ENCODE assay signal across 8 mouse cellular contexts in the genomic region with DNA sequence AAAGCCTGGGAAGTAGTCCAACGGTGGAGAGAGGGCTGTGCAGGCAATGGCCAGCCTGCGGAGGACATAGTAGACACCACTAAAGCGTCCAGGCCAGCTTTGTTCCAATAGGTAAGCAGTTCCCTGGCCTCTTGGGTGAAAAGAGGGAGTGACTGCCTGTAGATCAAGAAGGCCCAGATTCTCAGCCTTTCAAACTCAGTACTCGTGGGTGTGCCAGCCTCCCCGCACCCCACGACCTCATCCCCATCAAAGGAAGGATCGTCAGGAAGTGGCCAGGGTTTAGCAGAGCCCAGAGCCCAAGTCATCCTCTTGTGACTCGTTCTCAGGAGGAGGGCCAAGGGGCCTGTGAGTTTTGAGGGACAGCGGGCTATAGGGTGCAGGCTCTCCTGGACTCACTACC. TPM values are rescaled to one million over a fixed set of nuclear protein-coding genes. Genes with fewer than 3 reads are reported as not detected.
DNase-seq lines count a peak whose midpoint lies in the region; ATAC-seq and TF ChIP-seq lines count a peak whose summit lies in the region.
"Had no signal": no experiment of that assay in that cellular context is flagged by ENCODE, and none has a peak within 500 bp of the region (broad histone marks: within the 10 kb centered on the region; RNA-seq: fewer than 3 reads in every experiment).

No protein-coding gene starts in this region.

- H3K9me3 ChIP-seq in lung, embryonic 16.5 days (ENCODE audit: control insufficient read depth, low read length), result no peaks in the 10 kb centered on the region
- no peaks in the 10 kb centered on the region for H3K9me3 ChIP-seq in forebrain, embryonic 12.5 days
- H3K9me3 ChIP-seq in intestine, postnatal 0 days (ENCODE audit: control insufficient read depth), result no peaks in the 10 kb centered on the region
- H3K9me3 ChIP-seq in stomach, embryonic 14.5 days (ENCODE audit: control insufficient read depth, low read depth, low read length), result no peaks in the 10 kb centered on the region

- H3K4me3 ChIP-seq in lung, embryonic 16.5 days (ENCODE audit: low read length), result peak overlapping the region; percentile 97; the same call in 1 of the 2 replicates
- peak overlapping the region; percentile 98 for H3K4me3 ChIP-seq in forebrain, embryonic 12.5 days (replicated peaks)
- no peak overlapping the region for H3K4me3 ChIP-seq in intestine, postnatal 0 days (ENCODE audit: low read depth, low read length)
- peak overlapping the region; percentile 85; the same call in 1 of the 2 replicates for H3K4me3 ChIP-seq in stomach, embryonic 14.5 days (ENCODE audit: low read depth, low read length)

- no peak for ATAC-seq in lung, embryonic 16.5 days (ENCODE audit: low read depth)
- ATAC-seq in forebrain, embryonic 12.5 days (ENCODE audit: low FRiP score), result no peak
- ATAC-seq in intestine, postnatal 0 days, result no peak
- ATAC-seq in stomach, embryonic 14.5 days (ENCODE audit: insufficient number of reproducible peaks, insufficient read depth, low FRiP score, low read depth), result no peak

- H3K36me3 ChIP-seq in lung, embryonic 16.5 days (ENCODE audit: control insufficient read depth, insufficient read depth, low read length), result peaks cover 6% of the 10 kb centered on the region; the same call in 1 of the 2 replicates
- peaks cover 37% of the 10 kb centered on the region for H3K36me3 ChIP-seq in forebrain, embryonic 12.5 days (replicated peaks)
- peaks cover 3% of the 10 kb centered on the region; the same call in 1 of the 2 replicates for H3K36me3 ChIP-seq in intestine, postnatal 0 days (ENCODE audit: control insufficient read depth, insufficient read depth)
- H3K36me3 ChIP-seq in stomach, embryonic 14.5 days (ENCODE audit: control insufficient read depth, insufficient read depth, low read length), result peaks cover 8% of the 10 kb centered on the region; the same call in 1 of the 2 replicates

- TF ChIP-seq CTCF in intestine, postnatal 0 days (IDR thresholded peaks at IDR 0.05; ENCODE audit: low read depth), result no peak

- H3K27me3 ChIP-seq in lung, embryonic 16.5 days (ENCODE audit: control insufficient read depth, insufficient read depth, low read depth, low read length), result no peaks in the 10 kb centered on the region
- H3K27me3 ChIP-seq in forebrain, embryonic 12.5 days, result no peaks in the 10 kb centered on the region
- H3K27me3 ChIP-seq in intestine, postnatal 0 days (replicated peaks; ENCODE audit: control insufficient read depth, insufficient read depth, low read length), result peaks cover 23% of the 10 kb centered on the region; the same call in 1 of the 2 replicates
- H3K27me3 ChIP-seq in stomach, embryonic 14.5 days (ENCODE audit: control insufficient read depth, insufficient read depth, low read length), result no peaks in the 10 kb centered on the region

- H3K27ac ChIP-seq in lung, embryonic 16.5 days (ENCODE audit: low read length), result no peak overlapping the region
- H3K27ac ChIP-seq in forebrain, embryonic 12.5 days, result peak overlapping the region; percentile 97; the same call in 1 of the 2 replicates
- H3K27ac ChIP-seq in intestine, postnatal 0 days (ENCODE audit: low read depth, low read length), result no peak overlapping the region
- H3K27ac ChIP-seq in stomach, embryonic 14.5 days (ENCODE audit: low read length), result no peak overlapping the region

- peaks cover 14% of the 10 kb centered on the region for H3K4me1 ChIP-seq in lung, embryonic 16.5 days (replicated peaks; ENCODE audit: control insufficient read depth, insufficient read depth, low read length)
- H3K4me1 ChIP-seq in forebrain, embryonic 12.5 days, result peaks cover 21% of the 10 kb centered on the region
- H3K4me1 ChIP-seq in intestine, postnatal 0 days (replicated peaks; ENCODE audit: control insufficient read depth, insufficient read depth, low read length), result no peaks in the 10 kb centered on the region
- H3K4me1 ChIP-seq in stomach, embryonic 14.5 days (ENCODE audit: control insufficient read depth, insufficient read depth, low read length), result peaks cover 10% of the 10 kb centered on the region; the same call in 1 of the 2 replicates

- DNase-seq in lung, postnatal 25 days (ENCODE audit: low spot score), result no peak
- no peak for DNase-seq in layer of hippocampus, postnatal 36 days
- no peak for DNase-seq in gastrocnemius, postnatal 10 days
- DNase-seq: kidney, postnatal 25 days had no signal

- 58% methylated on average over 9 of the region's 9 CpGs for WGBS in lung, embryonic 16.5 days
- 72% methylated on average over 9 of the region's 9 CpGs for WGBS in forebrain, embryonic 12.5 days
- WGBS in intestine, postnatal 0 days, result 64% methylated on average over 9 of the region's 9 CpGs
- 59% methylated on average over 9 of the region's 9 CpGs for WGBS in stomach, embryonic 14.5 days

- peak overlapping the region; percentile 79 for H3K4me2 ChIP-seq in lung, embryonic 16.5 days (ENCODE audit: low read depth, low read length)
- peak overlapping the region; percentile 68 for H3K4me2 ChIP-seq in forebrain, embryonic 12.5 days
- H3K4me2 ChIP-seq in intestine, postnatal 0 days (replicated peaks; ENCODE audit: low read depth), result peak overlapping the region; percentile 93; the same call in 1 of the 2 replicates
- H3K4me2 ChIP-seq in stomach, embryonic 14.5 days (replicated peaks; ENCODE audit: low read depth, low read length), result peak overlapping the region; percentile 65

- peak overlapping the region; percentile 92 for H3K9ac ChIP-seq in lung, embryonic 16.5 days (ENCODE audit: low read length)
- peak overlapping the region; percentile 99 for H3K9ac ChIP-seq in forebrain, embryonic 12.5 days
- 0 out of 2 replicates have a peak overlapping the region, but pooled peaks have one; percentile 75 for H3K9ac ChIP-seq in intestine, postnatal 0 days (ENCODE audit: low read depth, low read length)
- H3K9ac ChIP-seq in stomach, embryonic 14.5 days (replicated peaks; ENCODE audit: low read depth, low read length), result no peak overlapping the region

RNA-seq across cellular contexts. Expression of a gene that starts 1.1 kb away (rescaled TPM):
- 7.0 and 11.5 TPM in 2 replicates for polyA plus RNA-seq in lung, embryonic 16.5 days (2015; fragmentation: Nextera tagmentation; extraction: Ambion mirVana)
- 47.5 and 97.0 TPM in 2 replicates for polyA plus RNA-seq in forebrain, embryonic 12.5 days (2016; fragmentation: Nextera tagmentation; extraction: Ambion mirVana)
- polyA plus RNA-seq in intestine, postnatal 0 days (2015; fragmentation: Nextera tagmentation; extraction: Ambion mirVana), result 15.4 and 17.5 TPM in 2 replicates
- 19.6 and 20.1 TPM in 2 replicates for polyA plus RNA-seq in stomach, embryonic 14.5 days (2014; fragmentation: Nextera tagmentation; extraction: Ambion mirVana)
- 10 to 100 TPM; 63.5 to 71.7 TPM for total RNA-seq in layer of hippocampus, postnatal 36 days (2021)
- 10 to 100 TPM; 14.7 to 15.7 TPM for total RNA-seq in gastrocnemius, postnatal 10 days (2021)
